In the genomic region with DNA sequence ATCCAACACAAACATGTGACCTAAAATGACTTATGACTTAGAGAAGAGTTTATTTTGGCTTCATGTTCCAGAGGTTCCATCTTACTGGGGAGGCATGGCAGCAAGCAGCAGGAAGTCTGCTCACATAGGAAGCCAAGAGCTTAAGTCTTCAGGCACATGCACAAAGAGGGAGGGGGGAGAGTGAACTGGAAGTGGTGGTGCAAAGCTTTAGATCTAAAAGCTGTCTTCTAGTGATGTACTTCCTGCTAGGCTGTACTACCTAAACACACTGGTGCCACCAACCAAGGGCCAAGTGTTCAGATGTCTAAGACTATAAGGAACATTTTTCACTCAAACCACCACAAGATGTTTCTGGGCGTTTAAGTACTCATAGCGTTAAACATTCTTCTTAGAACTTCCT, we compare ENCODE assay signal across 19 mouse cellular contexts. TPM values are rescaled to one million over a fixed set of nuclear protein-coding genes. Genes with fewer than 3 reads are reported as not detected.
DNase-seq lines count a peak whose midpoint lies in the region; ATAC-seq and TF ChIP-seq lines count a peak whose summit lies in the region.
"Had no signal": no experiment of that assay in that cellular context is flagged by ENCODE, and none has a peak within 500 bp of the region (broad histone marks: within the 10 kb centered on the region; RNA-seq: fewer than 3 reads in every experiment).

No protein-coding gene starts in this region.

- DNase-seq in kidney, adult 9 months, result peak; percentile 7
- DNase-seq in kidney, adult 11 months, result no peak
- DNase-seq in thymus, postnatal 36 days, result peak; percentile 4 to 30
- DNase-seq in spleen, postnatal 4 days (ENCODE audit: low spot score in 2 of 2), result no peak
- no peak for DNase-seq in layer of hippocampus, adult 2 months (ENCODE audit: low spot score in 2 of 2)
- DNase-seq: cerebellum, adult 2 months; forebrain, postnatal 0 days; gastrocnemius, adult 2 months; kidney, postnatal 10 days; lung, adult 18-20 months; midbrain, embryonic 14.5 days; right cerebral cortex, postnatal 25 days had no signal

- no peak for TF ChIP-seq CTCF in layer of hippocampus, adult 2 months (conservative IDR thresholded peaks at IDR 0.05)

- H3K27ac ChIP-seq in layer of hippocampus, adult 2 months, result no peak overlapping the region
- H3K27ac ChIP-seq: forebrain, embryonic 10.5 days; gastrocnemius, adult 2 months; heart, embryonic 13.5 days had no signal

- H3K4me3 ChIP-seq in layer of hippocampus, adult 2 months, result no peak overlapping the region
- H3K4me3 ChIP-seq: forebrain, embryonic 10.5 days; gastrocnemius, adult 2 months; heart, embryonic 13.5 days; megakaryocyte, embryonic 14.5 days had no signal

- peak; percentile 90 for ATAC-seq in CD4-positive, CD25-positive, alpha-beta regulatory T cell, adult 4 months
- ATAC-seq in inflammation-experienced regulatory T-cells, adult 6 months, result peak; percentile 94
- ATAC-seq: forebrain, postnatal 0 days; hindbrain, embryonic 16.5 days had no signal

RNA-seq across cellular contexts. Expression of gene Arhgap5, which starts 48.3 kb away (rescaled TPM):
- 10 to 100 TPM; 21.9 to 25.3 TPM for polyA plus RNA-seq in CD4-positive, CD25-positive, alpha-beta regulatory T cell, adult 4 months (2017; shearing (Covaris generic))
- polyA plus RNA-seq in inflammation-experienced regulatory T-cells, adult 6 months (2017; shearing (Covaris generic)), result 10 to 100 TPM; 18.7 to 40.2 (median 38.0) TPM
- 100 to 1,000 TPM; 127 to 140 TPM for total RNA-seq in layer of hippocampus, adult 2 months (2021)
- polyA plus RNA-seq: G1E had no signal

Comparison
In these comparisons a context has a peak if more than half of its experiments do, and no peak if none do; other contexts are left out.
1. DNase-seq: peak in kidney, adult 9 months (single experiment) and thymus, postnatal 36 days (2 of 2); none in kidney, adult 11 months (single experiment), spleen, postnatal 4 days (0 of 2) and layer of hippocampus, adult 2 months (0 of 2).